Mouse (Mus musculus): ENCODE measurements around the gene Adra1b. TPM values are rescaled to one million over a fixed set of nuclear protein-coding genes. Genes with fewer than 3 reads are reported as not detected.

Gene Adra1b
- polyA plus RNA-seq, 1 experiment, result 4.6 TPM

GRCm38 (mm10) chr11:43903351-43903750, 2.3 kb upstream of the Adra1b start:
- no peak for TF ChIP-seq CTCF (IDR thresholded peaks at IDR 0.05; ENCODE audit: borderline replicate concordance, control insufficient read depth, extremely low read depth, insufficient read depth, low read length, poor library complexity)
- TF ChIP-seq POLR2A (IDR thresholded peaks at IDR 0.05; ENCODE audit: control insufficient read depth, extremely low read depth, insufficient read depth, low read length, poor library complexity), result no peak
- WGBS, result 85% methylated on average over 10 of the region's 10 CpGs
- H3K27me3 ChIP-seq (ENCODE audit: control insufficient read depth, insufficient read depth, low read length), result no peaks in the 10 kb centered on the region
- H3K4me1 ChIP-seq (replicated peaks; ENCODE audit: control insufficient read depth, insufficient read depth, low read length), result no peaks in the 10 kb centered on the region
- H3K4me3 ChIP-seq (ENCODE audit: control insufficient read depth, insufficient read depth, low read length), result no peak overlapping the region
- no peak overlapping the region for H3K27ac ChIP-seq (ENCODE audit: control insufficient read depth, insufficient read depth, low read length)
- no peak for DNase-seq
- H3K36me3 ChIP-seq (ENCODE audit: control insufficient read depth, insufficient read depth, low read length), result no peaks in the 10 kb centered on the region

GRCm38 (mm10) chr11:43899696-43900095, 1.3 kb downstream of the Adra1b start:
- DNase-seq, result no peak
- Histone ChIP-seq H3K4me1 (replicated peaks; ENCODE audit: control insufficient read depth, insufficient read depth, low read length) (no peaks in the 10 kb centered on the region), H3K4me3 (ENCODE audit: control insufficient read depth, insufficient read depth, low read length) (no peak overlapping the region), H3K36me3 (ENCODE audit: control insufficient read depth, insufficient read depth, low read length) (no peaks in the 10 kb centered on the region), H3K27ac (ENCODE audit: control insufficient read depth, insufficient read depth, low read length) (no peak overlapping the region), H3K27me3 (ENCODE audit: control insufficient read depth, insufficient read depth, low read length) (no peaks in the 10 kb centered on the region)
- 93% methylated on average over 2 of the region's 2 CpGs for WGBS
- no peak for TF ChIP-seq POLR2A (IDR thresholded peaks at IDR 0.05; ENCODE audit: control insufficient read depth, extremely low read depth, insufficient read depth, low read length, poor library complexity)
- TF ChIP-seq CTCF (IDR thresholded peaks at IDR 0.05; ENCODE audit: borderline replicate concordance, control insufficient read depth, extremely low read depth, insufficient read depth, low read length, poor library complexity), result no peak

GRCm38 (mm10) chr11:43895323-43895722, 5.7 kb downstream of the Adra1b start:
- 58% methylated on average over 2 of the region's 2 CpGs for WGBS
- no peaks in the 10 kb centered on the region for H3K36me3 ChIP-seq (ENCODE audit: control insufficient read depth, insufficient read depth, low read length)
- H3K4me3 ChIP-seq (ENCODE audit: control insufficient read depth, insufficient read depth, low read length), result no peak overlapping the region
- H3K27me3 ChIP-seq (ENCODE audit: control insufficient read depth, insufficient read depth, low read length), result no peaks in the 10 kb centered on the region
- TF ChIP-seq POLR2A (IDR thresholded peaks at IDR 0.05; ENCODE audit: control insufficient read depth, extremely low read depth, insufficient read depth, low read length, poor library complexity) (no peak), CTCF (IDR thresholded peaks at IDR 0.05; ENCODE audit: borderline replicate concordance, control insufficient read depth, extremely low read depth, insufficient read depth, low read length, poor library complexity) (no peak)
- no peaks in the 10 kb centered on the region for H3K4me1 ChIP-seq (replicated peaks; ENCODE audit: control insufficient read depth, insufficient read depth, low read length)
- no peak for DNase-seq
- no peak overlapping the region for H3K27ac ChIP-seq (ENCODE audit: control insufficient read depth, insufficient read depth, low read length)

- no peaks in the 10 kb centered on the region for H3K4me1 ChIP-seq (replicated peaks; ENCODE audit: control insufficient read depth, insufficient read depth, low read length)
- no peaks in the 10 kb centered on the region for H3K36me3 ChIP-seq (ENCODE audit: control insufficient read depth, insufficient read depth, low read length)
- H3K4me3 ChIP-seq (ENCODE audit: control insufficient read depth, insufficient read depth, low read length), result no peak overlapping the region
- 92% methylated on average over 4 of the region's 4 CpGs for whole genome bisulfite sequencing
- no peak for DNase-seq
- no peaks in the 10 kb centered on the region for H3K27me3 ChIP-seq (ENCODE audit: control insufficient read depth, insufficient read depth, low read length)
- H3K27ac ChIP-seq (ENCODE audit: control insufficient read depth, insufficient read depth, low read length), result no peak overlapping the region
- TF ChIP-seq CTCF (IDR thresholded peaks at IDR 0.05; ENCODE audit: borderline replicate concordance, control insufficient read depth, extremely low read depth, insufficient read depth, low read length, poor library complexity), result no peak
- TF ChIP-seq POLR2A (IDR thresholded peaks at IDR 0.05; ENCODE audit: control insufficient read depth, extremely low read depth, insufficient read depth, low read length, poor library complexity), result no peak
These were observed 8.5 kb downstream of the Adra1b start for GRCm38 (mm10) chr11:43892546-43892945.

- H3K27ac ChIP-seq (ENCODE audit: control insufficient read depth, insufficient read depth, low read length), result no peak overlapping the region
- WGBS, result 84% methylated on average over 3 of the region's 3 CpGs
These were observed 9.6 kb downstream of the Adra1b start for GRCm38 (mm10) chr11:43891457-43891856.

GRCm38 (mm10) chr11:43889208-43889915, 11.6 kb downstream of the Adra1b start:
- WGBS, result 77% methylated on average over 8 of the region's 8 CpGs
- Histone ChIP-seq H3K4me3 (ENCODE audit: control insufficient read depth, insufficient read depth, low read length) (no peak overlapping the region), H3K27me3 (ENCODE audit: control insufficient read depth, insufficient read depth, low read length) (no peaks in the 10 kb centered on the region), H3K4me1 (replicated peaks; ENCODE audit: control insufficient read depth, insufficient read depth, low read length) (no peaks in the 10 kb centered on the region), H3K27ac (ENCODE audit: control insufficient read depth, insufficient read depth, low read length) (no peak overlapping the region), H3K36me3 (ENCODE audit: control insufficient read depth, insufficient read depth, low read length) (no peaks in the 10 kb centered on the region)
- no peak for DNase-seq
- TF ChIP-seq POLR2A (IDR thresholded peaks at IDR 0.05; ENCODE audit: control insufficient read depth, extremely low read depth, insufficient read depth, low read length, poor library complexity) (no peak), CTCF (IDR thresholded peaks at IDR 0.05; ENCODE audit: borderline replicate concordance, control insufficient read depth, extremely low read depth, insufficient read depth, low read length, poor library complexity) (no peak)

More at GRCm38 (mm10) chr11:43891457-43891856, 9.6 kb downstream of the Adra1b start:
- no peak for DNase-seq
- H3K4me1 ChIP-seq (replicated peaks; ENCODE audit: control insufficient read depth, insufficient read depth, low read length), result no peaks in the 10 kb centered on the region
- no peaks in the 10 kb centered on the region for H3K36me3 ChIP-seq (ENCODE audit: control insufficient read depth, insufficient read depth, low read length)
- TF ChIP-seq CTCF (IDR thresholded peaks at IDR 0.05; ENCODE audit: borderline replicate concordance, control insufficient read depth, extremely low read depth, insufficient read depth, low read length, poor library complexity) (no peak), POLR2A (IDR thresholded peaks at IDR 0.05; ENCODE audit: control insufficient read depth, extremely low read depth, insufficient read depth, low read length, poor library complexity) (no peak)
- no peaks in the 10 kb centered on the region for H3K27me3 ChIP-seq (ENCODE audit: control insufficient read depth, insufficient read depth, low read length)
- no peak overlapping the region for H3K4me3 ChIP-seq (ENCODE audit: control insufficient read depth, insufficient read depth, low read length)

All from thymus, adult 2 months (tissue).